Mouse (Mus musculus) spleen, adult 2 months (tissue): ENCODE measurements around the gene Mfsd11. TPM values are rescaled to one million over a fixed set of nuclear protein-coding genes. Genes with fewer than 3 reads are reported as not detected.
A peak's percentile ranks its signal among the peaks of the same experiment; 100 is the strongest.

ENCODE experiments used
- DNase-seq, 2 experiments: peaks; one replicate each; pipeline versions ENCODE4 v3.0.0 to v3.0.0-alpha.2; 2012 to 2021; ENCODE audit warnings: low spot score in 2 of 2, low read depth in 1 of 2
- H3K27ac ChIP-seq: fragments of 200-500 bp; 2 replicates; pipeline ENCODE4 v1.5.1; 2012; ENCODE audit warnings: low read length, inconsistent platforms; ENCODE audit not compliant: insufficient read depth
- H3K27me3 ChIP-seq: fragments of 200-500 bp; 2 replicates; pipeline ENCODE4 v1.6.1; 2012; ENCODE audit warnings: mild to moderate bottlenecking, moderate library complexity, low read length, inconsistent platforms; ENCODE audit not compliant: control insufficient read depth, insufficient read depth
- H3K36me3 ChIP-seq: fragments of 200-500 bp; 2 replicates; pipeline ENCODE4 v1.6.1; 2012; ENCODE audit warnings: mild to moderate bottlenecking, low read length, inconsistent platforms; ENCODE audit not compliant: control insufficient read depth, insufficient read depth
- H3K4me1 ChIP-seq: fragments of 200-500 bp; 2 replicates; pipeline ENCODE4 v1.6.1; 2011; ENCODE audit warnings: inconsistent platforms; ENCODE audit not compliant: control insufficient read depth, insufficient read depth, insufficient read length
- H3K4me3 ChIP-seq: fragments of 200-500 bp; 2 replicates; pipeline ENCODE4 v1.5.1; 2011; ENCODE audit warnings: mild to moderate bottlenecking, inconsistent platforms; ENCODE audit not compliant: insufficient read depth, insufficient read length; ENCODE audit errors: extremely low read depth
- CTCF ChIP-seq: fragments of 200-500 bp; IDR thresholded peaks from 2 replicates; pipeline ENCODE4 v1.5.1; 2011; ENCODE audit warnings: mild to moderate bottlenecking, inconsistent platforms; ENCODE audit not compliant: insufficient read depth, insufficient read length, insufficient replicate concordance; ENCODE audit errors: extremely low read depth
- POLR2A ChIP-seq: fragments of 200-500 bp; IDR thresholded peaks from 2 replicates; pipeline ENCODE4 v1.6.1; 2011; ENCODE audit warnings: low read depth, low read length, inconsistent platforms
- WGBS: fragments of 180-500 bp; shearing (Covaris S2); methylation state at CpG from one replicate; pipeline ENCODE4 v1.1.7; 2018; 5-methylcytosine and 5-hydroxymethylcytosine counted together
- polyA plus RNA-seq: library from polyadenylated mRNA; depleted of rRNA; stranded (reverse); fragments of >200 nt; gene quantifications from 2 replicates; pipeline ENCODE4 v1.2.3, GENCODE M21; 2012

Mfsd11 gene
- polyA plus RNA-seq, 1 experiment, result 14.2 TPM

- no peaks in the 10 kb centered on the region for H3K27me3 ChIP-seq
- H3K27ac ChIP-seq, result no peak overlapping the region
- 94% methylated on average over 14 of the region's 14 CpGs for WGBS
- TF ChIP-seq POLR2A (no peak), CTCF (no peak)
- DNase-seq, result no peak
- H3K4me1 ChIP-seq, result peaks cover 6% of the 10 kb centered on the region
- peaks cover 55% of the 10 kb centered on the region for H3K36me3 ChIP-seq
- H3K4me3 ChIP-seq, result no peak overlapping the region
Observed at GRCm38 (mm10) chr11:116838936-116839335, 13.3 kb upstream of the Mfsd11 start.

GRCm38 (mm10) chr11:116839601-116840000 lies 12.6 kb upstream of the Mfsd11 start:
- H3K27ac ChIP-seq, result no peak overlapping the region
- H3K36me3 ChIP-seq, result peaks cover 53% of the 10 kb centered on the region
- TF ChIP-seq POLR2A, result no peak
- no peak for TF ChIP-seq CTCF
- H3K4me3 ChIP-seq, result no peak overlapping the region
- no peaks in the 10 kb centered on the region for H3K27me3 ChIP-seq
- peaks cover 6% of the 10 kb centered on the region for H3K4me1 ChIP-seq
- DNase-seq, result no peak
- 91% methylated on average over 7 of the region's 7 CpGs for WGBS

GRCm38 (mm10) chr11:116840748-116841147 lies 11.5 kb upstream of the Mfsd11 start:
- no peaks in the 10 kb centered on the region for H3K27me3 ChIP-seq
- TF ChIP-seq CTCF (no peak), POLR2A (no peak)
- no peak overlapping the region for H3K4me3 ChIP-seq
- peaks cover 6% of the 10 kb centered on the region for H3K4me1 ChIP-seq
- WGBS, result 87% methylated on average over 4 of the region's 4 CpGs
- H3K36me3 ChIP-seq, result peaks cover 47% of the 10 kb centered on the region
- no peak overlapping the region for H3K27ac ChIP-seq
- DNase-seq, result no peak

- Histone ChIP-seq H3K27me3 (no peaks in the 10 kb centered on the region), H3K27ac (peak overlapping the region; percentile 98), H3K4me3 (peak overlapping the region; percentile 80), H3K36me3 (peaks cover 34% of the 10 kb centered on the region), H3K4me1 (peaks cover 6% of the 10 kb centered on the region)
- TF ChIP-seq CTCF (no peak), POLR2A (peak; percentile 5; the same call in 1 of the 2 replicates)
- peak; percentile 49 to 67 for DNase-seq
- under 1% methylated on average over 73 of the region's 73 CpGs for WGBS
Observed at GRCm38 (mm10) chr11:116842531-116843260, 9.5 kb upstream of the Mfsd11 start.

GRCm38 (mm10) chr11:116843261-116844233 lies 8.7 kb upstream of the Mfsd11 start, which contains the start of the genes Mettl23 and Jmjd6:
Gene Mettl23, plus strand, starts transcription at chr11:116843278.
Gene Jmjd6, minus strand, starts transcription at chr11:116843449.
- Histone ChIP-seq H3K27me3 (no peaks in the 10 kb centered on the region), H3K36me3 (peaks cover 32% of the 10 kb centered on the region), H3K4me3 (peak within 1 kb of the TSS; percentile 80), H3K27ac (peak within 1 kb of the TSS; percentile 98), H3K4me1 (peaks cover 6% of the 10 kb centered on the region)
- TF ChIP-seq POLR2A, result no peak; the same call in none of the 2 replicates
- no peak for TF ChIP-seq CTCF
- DNase-seq, result peak; percentile 91 to 94
- under 1% methylated on average over 72 of the region's 72 CpGs for WGBS

- H3K4me3 ChIP-seq, result no peak overlapping the region
- DNase-seq, result no peak
- no peak overlapping the region for H3K27ac ChIP-seq
- TF ChIP-seq CTCF, result no peak
- TF ChIP-seq POLR2A, result no peak
- peaks cover 20% of the 10 kb centered on the region for H3K36me3 ChIP-seq
- H3K4me1 ChIP-seq, result no peaks in the 10 kb centered on the region; the same call in 1 of the 2 replicates
- WGBS, result 73% methylated on average over 4 of the region's 4 CpGs
- no peaks in the 10 kb centered on the region for H3K27me3 ChIP-seq
Observed at GRCm38 (mm10) chr11:116846593-116847181, 5.6 kb upstream of the Mfsd11 start.
